Mouse (Mus musculus): ENCODE data around the gene Ncf2. TPM values are rescaled to one million over a fixed set of nuclear protein-coding genes. Genes with fewer than 3 reads are reported as not detected.

Ncf2 gene
- total RNA-seq, 2 experiments from 2014 or later = 2.4 to 2.8 TPM

GRCm38 (mm10) chr1:152792736-152793494 lies 7.1 kb upstream of the Ncf2 start:
- peak; percentile 40 to 60 for DNase-seq (ENCODE audit: extremely low spot score in 1 of 2, low spot score in 2 of 2)
- intact Hi-C loops (cut with DNase I) = no loop called here

DNA sequence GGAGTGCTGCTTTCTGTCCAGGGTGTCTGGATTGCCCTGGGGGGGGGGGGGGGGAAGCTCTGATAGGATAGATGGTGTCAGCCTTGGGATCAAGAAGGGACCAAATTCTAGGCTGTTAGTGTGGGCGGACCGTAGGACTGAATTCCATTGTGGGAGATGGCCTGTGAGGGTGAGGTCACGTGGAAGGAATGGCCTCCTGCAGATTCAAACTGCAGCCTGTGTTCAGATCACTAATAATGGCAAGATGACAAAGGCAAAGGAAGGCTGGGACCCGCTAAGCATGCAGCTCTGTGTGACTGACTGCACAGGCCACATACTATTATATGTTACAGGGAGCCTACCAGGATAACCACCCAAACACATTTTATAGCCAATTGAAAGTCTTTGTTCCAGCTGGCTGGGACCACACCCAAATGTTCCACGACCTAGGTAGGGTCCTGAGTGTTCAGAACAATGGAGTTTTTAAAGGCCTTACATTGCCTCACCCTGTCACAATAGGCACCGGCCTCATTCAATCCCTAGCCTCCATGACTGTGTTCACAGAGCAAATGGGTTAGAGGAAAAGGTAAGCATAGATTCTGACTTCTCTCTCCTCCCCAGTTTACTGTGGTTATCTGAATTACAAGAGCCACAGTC lies 6.4 kb upstream of the Ncf2 start:
- DNase-seq (ENCODE audit: extremely low spot score in 1 of 2, low spot score in 2 of 2) = no peak
- intact Hi-C loops (cut with DNase I) = no loop called here

DNA sequence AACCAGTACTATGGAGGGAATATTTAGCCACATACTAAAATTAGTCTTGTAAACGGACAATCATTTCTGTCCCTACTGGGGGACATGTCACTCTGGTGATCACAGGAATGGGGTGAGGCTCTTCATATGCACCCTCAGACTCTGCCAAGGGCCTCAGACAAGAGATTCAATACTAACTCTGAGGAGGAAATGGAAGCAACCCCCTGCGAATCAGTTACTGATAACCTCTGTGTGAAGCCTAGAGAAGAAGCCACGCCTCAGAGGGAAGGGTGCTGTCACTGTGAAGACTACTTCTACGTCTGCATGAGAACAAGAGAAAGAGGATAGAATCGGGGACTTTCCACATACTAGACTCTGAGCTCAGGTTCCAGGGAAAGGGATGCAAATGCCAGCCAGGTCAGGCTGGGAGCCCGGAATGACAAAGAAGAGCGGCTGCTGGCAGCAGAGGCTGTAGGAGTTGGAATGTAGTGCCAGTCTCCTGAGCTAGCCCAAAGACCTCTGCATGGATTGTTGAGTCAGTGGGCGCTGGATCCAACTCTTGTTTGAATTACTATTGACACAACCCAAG lies 4.2 kb upstream of the Ncf2 start:
- intact Hi-C loops (cut with DNase I) = no loop called here
- no peak for DNase-seq (ENCODE audit: extremely low spot score in 1 of 2, low spot score in 2 of 2)

DNA sequence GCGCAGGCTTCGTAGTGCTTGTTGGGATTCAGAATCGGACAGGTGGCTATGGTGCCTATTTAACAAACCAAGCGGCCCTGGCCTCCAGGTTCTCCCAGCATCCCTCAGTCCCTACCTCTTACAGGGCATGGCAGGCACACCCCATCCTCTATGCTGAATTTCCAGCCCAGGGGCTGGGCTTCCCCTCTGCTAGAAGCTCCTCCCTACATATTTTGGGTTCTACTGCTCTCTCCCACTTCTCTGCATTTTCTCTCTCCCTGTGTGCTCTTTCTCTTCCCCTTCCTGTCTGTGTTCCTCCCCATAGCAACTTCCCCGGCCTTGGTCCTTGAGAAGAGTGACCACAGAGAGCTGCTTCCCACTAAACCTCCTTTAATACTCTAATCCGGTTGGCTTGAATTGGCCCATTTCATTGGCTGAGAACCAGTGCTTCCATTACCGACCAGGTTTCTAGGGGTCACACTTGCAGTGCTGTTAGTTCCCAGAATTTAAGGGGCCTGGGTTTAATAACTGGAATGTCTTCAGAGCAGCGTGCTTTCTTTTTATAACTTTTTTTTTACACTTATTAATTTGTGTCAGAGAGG lies 3.2 kb upstream of the Ncf2 start:
- DNase-seq (ENCODE audit: extremely low spot score in 1 of 2, low spot score in 2 of 2) = no peak
- intact Hi-C loops (cut with DNase I) = no loop called here

DNA sequence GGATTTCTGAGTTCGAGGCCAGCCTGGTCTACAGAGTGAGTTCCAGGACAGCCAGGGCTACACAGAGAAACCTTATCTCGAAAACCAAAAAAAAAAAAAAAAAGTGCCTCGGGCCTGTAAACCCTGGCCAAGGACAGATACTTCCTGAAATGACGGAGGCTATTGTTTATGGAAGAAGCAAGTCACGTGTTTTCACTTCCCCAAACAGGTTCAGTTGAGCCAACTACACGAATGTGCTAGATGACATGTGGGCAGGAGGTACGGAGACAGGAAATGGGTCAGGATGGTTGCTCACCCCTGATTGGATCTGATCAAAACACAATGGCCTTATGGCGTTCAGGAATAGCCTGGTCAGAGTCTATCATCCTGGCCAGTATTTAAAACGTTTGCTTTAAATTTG lies 1.9 kb upstream of the Ncf2 start:
- intact Hi-C loops (cut with DNase I) = no loop called here
- DNase-seq (ENCODE audit: extremely low spot score in 1 of 2, low spot score in 2 of 2) = no peak

GRCm38 (mm10) chr1:152800633-152801176 lies 711 bp downstream of the Ncf2 start:
- no peak for DNase-seq (ENCODE audit: extremely low spot score in 1 of 2, low spot score in 2 of 2)
- intact Hi-C loops (cut with DNase I) = no loop called here

GRCm38 (mm10) chr1:152804907-152805306 lies 4.9 kb downstream of the Ncf2 start:
- DNase-seq (ENCODE audit: extremely low spot score in 1 of 2, low spot score in 2 of 2) = no peak
- intact Hi-C loops (cut with DNase I) = no loop called here

- no peak for DNase-seq (ENCODE audit: extremely low spot score in 1 of 2, low spot score in 2 of 2)
- intact Hi-C loops (cut with DNase I) = no loop called here
Observed at GRCm38 (mm10) chr1:152807619-152808391, 7.8 kb downstream of the Ncf2 start.

- intact Hi-C loops (cut with DNase I) = no loop called here
- DNase-seq (ENCODE audit: extremely low spot score in 1 of 2, low spot score in 2 of 2) = no peak
Observed at GRCm38 (mm10) chr1:152808392-152808680, 8.3 kb downstream of the Ncf2 start.

DNA sequence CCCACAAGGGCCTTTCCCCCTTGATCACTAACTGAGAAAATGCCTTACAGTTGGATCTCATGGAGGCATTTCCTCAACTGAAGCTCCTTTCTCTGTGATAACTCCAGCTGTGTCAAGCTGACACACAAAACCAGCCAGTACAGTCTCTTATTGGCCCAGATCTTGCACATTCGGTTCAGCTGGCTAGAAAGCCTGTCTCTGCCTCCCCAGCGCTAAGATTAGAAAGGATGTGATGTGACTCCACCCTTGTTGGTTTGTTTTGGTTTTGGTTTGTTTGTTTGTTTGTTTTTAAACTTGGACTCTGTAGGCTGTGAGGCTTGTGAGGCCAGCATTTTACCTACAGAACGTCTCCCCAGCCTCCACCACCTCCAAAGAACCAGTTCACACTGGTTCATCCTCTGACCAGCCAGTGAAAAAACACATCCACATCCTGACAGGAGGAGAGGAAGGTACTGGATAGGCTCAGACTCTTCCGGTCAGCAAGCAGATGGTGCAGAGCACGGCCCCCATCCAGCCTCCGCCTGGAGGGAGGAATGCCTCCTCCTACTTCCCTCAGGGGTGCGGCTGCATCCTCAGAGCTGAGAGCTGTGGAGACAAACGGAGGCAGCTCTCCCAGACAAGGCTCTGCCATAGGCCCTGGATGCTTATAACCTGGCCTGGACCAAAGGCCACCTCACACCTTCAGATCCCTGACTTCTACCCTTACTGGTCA lies 9.7 kb downstream of the Ncf2 start:
- intact Hi-C loops (cut with DNase I) = no loop called here
- DNase-seq (ENCODE audit: extremely low spot score in 1 of 2, low spot score in 2 of 2) = peak in 1 of 2 experiments; percentile 57

- intact Hi-C loops (cut with DNase I) = no loop called here
- DNase-seq (ENCODE audit: extremely low spot score in 1 of 2, low spot score in 2 of 2) = no peak
Observed at GRCm38 (mm10) chr1:152810533-152811439, 10.8 kb downstream of the Ncf2 start.

DNA sequence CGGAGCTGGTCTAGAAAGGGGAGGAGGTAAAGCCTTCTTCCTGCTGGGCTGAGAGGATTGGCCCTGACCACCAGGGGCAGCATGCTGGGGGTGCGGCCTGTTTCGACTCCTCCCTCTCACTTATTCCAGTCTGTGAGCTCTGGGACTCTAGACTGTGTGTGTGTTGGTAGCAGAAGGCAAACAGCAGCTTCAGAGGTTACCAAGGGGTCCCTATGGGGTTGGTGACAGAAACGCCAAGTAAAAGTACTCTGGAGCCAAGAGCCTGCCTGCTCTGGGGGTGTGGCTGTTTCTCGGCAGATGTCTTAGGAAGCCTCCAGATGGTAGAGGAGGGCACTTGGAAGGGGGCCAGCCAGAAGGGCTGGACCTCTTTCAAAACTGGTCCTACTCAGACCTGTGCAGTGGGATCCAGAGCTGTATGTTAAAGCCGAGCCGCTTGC lies 15.3 kb downstream of the Ncf2 start:
- DNase-seq (ENCODE audit: extremely low spot score in 1 of 2, low spot score in 2 of 2) = peak in 1 of 2 experiments; percentile 64
- intact Hi-C loops (cut with DNase I) = no loop called here

GRCm38 (mm10) chr1:152817027-152817769 lies 17.2 kb downstream of the Ncf2 start:
- intact Hi-C loops (cut with DNase I) = no loop called here
- no peak for DNase-seq (ENCODE audit: extremely low spot score in 1 of 2, low spot score in 2 of 2)

DNA sequence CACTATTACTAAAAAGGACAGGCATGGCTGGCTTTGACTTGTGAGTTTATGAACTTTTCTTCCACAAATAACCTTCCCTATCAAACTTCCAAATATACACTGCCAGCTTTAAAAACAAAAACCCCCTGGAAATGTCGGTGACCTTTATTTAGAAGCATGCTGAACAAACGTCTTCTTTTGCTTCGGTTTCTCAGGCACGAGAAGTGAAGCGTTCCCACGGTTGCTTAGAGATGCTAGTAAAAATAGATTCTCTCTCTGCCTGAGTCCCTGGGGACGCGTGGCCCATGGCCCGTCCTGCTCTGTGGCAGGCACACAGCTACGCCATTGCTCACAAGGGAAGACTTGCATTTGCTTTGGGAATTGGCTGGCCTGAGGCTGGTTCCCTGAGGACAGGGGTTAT lies 17.8 kb downstream of the Ncf2 start:
- peak; percentile 36 to 78 for DNase-seq (ENCODE audit: extremely low spot score in 1 of 2, low spot score in 2 of 2)
- intact Hi-C loops (cut with DNase I) = no loop called here

- intact Hi-C loops (cut with DNase I) = no loop called here
- no peak for DNase-seq (ENCODE audit: extremely low spot score in 1 of 2, low spot score in 2 of 2)
Observed at GRCm38 (mm10) chr1:152819558-152819957, 19.6 kb downstream of the Ncf2 start.

GRCm38 (mm10) chr1:152820911-152821695 lies 21.1 kb downstream of the Ncf2 start:
- intact Hi-C loops (cut with DNase I) = no loop called here
- DNase-seq (ENCODE audit: extremely low spot score in 1 of 2, low spot score in 2 of 2) = no peak
